Mouse (Mus musculus): ENCODE measurements around the gene Tmem50a.

Gene Tmem50a

GRCm38 (mm10) chr4:134852438-134853255 lies 62.2 kb downstream of the Tmem50a start:
- DNase-seq (ENCODE audit: low spot score in 2 of 2) = peak; percentile 28 to 33

GRCm38 (mm10) chr4:134851876-134852275 lies 62.9 kb downstream of the Tmem50a start:
- DNase-seq (ENCODE audit: low spot score in 2 of 2) = no peak

GRCm38 (mm10) chr4:134851236-134851635 lies 63.6 kb downstream of the Tmem50a start:
- DNase-seq (ENCODE audit: low spot score in 2 of 2) = no peak

GRCm38 (mm10) chr4:134850551-134850950 lies 64.3 kb downstream of the Tmem50a start:
- DNase-seq (ENCODE audit: low spot score in 2 of 2) = no peak
